Mouse (Mus musculus) ES-Bruce4 (cell line): ENCODE results near the gene Naa35. TPM values are rescaled to one million over a fixed set of nuclear protein-coding genes. Genes with fewer than 3 reads are reported as not detected.

Experiments
- H3K27ac ChIP-seq: 2 replicates; pipeline ENCODE4 v1.5.1; 2012; ENCODE audit warnings: low read length, inconsistent platforms; ENCODE audit not compliant: insufficient read depth
- H3K27me3 ChIP-seq: 2 replicates; pipeline ENCODE4 v1.6.1; 2012; ENCODE audit warnings: mild to moderate bottlenecking, low read length, inconsistent platforms; ENCODE audit not compliant: control insufficient read depth, poor library complexity, insufficient read depth, severe bottlenecking
- H3K36me3 ChIP-seq: 2 replicates; pipeline ENCODE4 v1.6.1; 2012; ENCODE audit warnings: inconsistent platforms, mild to moderate bottlenecking, low read length, moderate library complexity; ENCODE audit not compliant: control insufficient read depth, poor library complexity, insufficient read depth, severe bottlenecking
- H3K4me1 ChIP-seq: one replicate; pipeline ENCODE4 v1.8.1; 2011; ENCODE audit warnings: low read length; ENCODE audit not compliant: control insufficient read depth, insufficient read depth
- H3K4me3 ChIP-seq: 2 replicates; pipeline ENCODE4 v1.5.1; 2011; ENCODE audit warnings: low read depth, mild to moderate bottlenecking, low read length
- H3K9ac ChIP-seq: 2 replicates; pipeline ENCODE4 v1.6.1; 2012; ENCODE audit warnings: low read depth, mild to moderate bottlenecking, inconsistent platforms; ENCODE audit not compliant: poor library complexity, severe bottlenecking
- H3K9me3 ChIP-seq: replicated peaks from 2 replicates; pipeline ENCODE4 v1.6.1; 2012; ENCODE audit warnings: mild to moderate bottlenecking, low read length, inconsistent platforms; ENCODE audit not compliant: control insufficient read depth, poor library complexity, insufficient read depth, severe bottlenecking
- CTCF ChIP-seq: IDR thresholded peaks from one replicate; pipeline ENCODE4 v1.8.1; 2011; ENCODE audit warnings: low read depth, low read length
- EP300 ChIP-seq: IDR thresholded peaks from 2 replicates; pipeline ENCODE4 v1.6.1; 2011; ENCODE audit warnings: low read depth, low read length; ENCODE audit not compliant: insufficient read depth
- POLR2A ChIP-seq: IDR thresholded peaks from one replicate; pipeline ENCODE4 v1.8.1; 2011; ENCODE audit warnings: low read length; ENCODE audit not compliant: insufficient read depth
- polyA plus RNA-seq: library from polyadenylated mRNA; stranded (reverse); fragments of >200 nt; gene quantifications from 2 replicates; pipeline ENCODE4 v1.2.4, GENCODE M21; 2011; ENCODE audit warnings: low read depth; ENCODE audit not compliant: missing spikeins, insufficient read depth, insufficient read length

Gene Naa35
- polyA plus RNA-seq, 1 experiment = 143 TPM

DNA sequence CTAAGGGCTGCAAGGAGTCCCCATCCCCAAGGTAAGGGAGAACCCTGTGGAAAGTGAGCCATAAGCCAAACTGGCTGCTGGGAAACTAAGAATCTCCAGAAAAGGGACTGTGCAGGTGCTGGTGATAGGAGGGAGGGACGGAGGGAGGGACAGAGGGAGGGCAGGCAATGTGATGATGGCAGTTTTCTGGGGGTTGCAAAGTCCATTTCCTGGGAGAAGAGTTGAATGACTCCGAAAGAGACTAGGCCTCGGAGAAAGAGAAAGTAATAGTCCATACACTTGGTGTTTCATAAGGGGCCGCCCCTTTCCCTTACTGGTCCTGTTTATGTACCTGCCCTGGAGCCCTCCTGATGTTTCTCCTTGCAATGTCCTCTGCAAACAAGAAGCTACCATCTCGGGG, 69.4 kb downstream of the Naa35 start:
- no peak overlapping the region for H3K4me3 ChIP-seq
- H3K36me3 ChIP-seq = no peaks in the 10 kb centered on the region
- no peak overlapping the region for H3K9ac ChIP-seq
- TF ChIP-seq EP300 (no peak), CTCF (no peak), POLR2A (no peak)
- peaks cover 21% of the 10 kb centered on the region for H3K4me1 ChIP-seq
- H3K27me3 ChIP-seq = no peaks in the 10 kb centered on the region
- no peaks in the 10 kb centered on the region for H3K9me3 ChIP-seq
- H3K27ac ChIP-seq = no peak overlapping the region

- Histone ChIP-seq H3K4me3 (no peak overlapping the region), H3K9ac (no peak overlapping the region), H3K4me1 (peaks cover 23% of the 10 kb centered on the region), H3K9me3 (no peaks in the 10 kb centered on the region), H3K27me3 (no peaks in the 10 kb centered on the region), H3K36me3 (no peaks in the 10 kb centered on the region), H3K27ac (peak overlapping the region; percentile 97)
- no peak for TF ChIP-seq POLR2A
- peak; percentile 58; the same call in 1 of the 2 replicates for TF ChIP-seq EP300
- no peak for TF ChIP-seq CTCF
These were observed 70.8 kb downstream of the Naa35 start for GRCm38 (mm10) chr13:59655718-59656315.

- peaks cover 24% of the 10 kb centered on the region for H3K4me1 ChIP-seq
- H3K4me3 ChIP-seq = no peak overlapping the region
- no peak for TF ChIP-seq POLR2A
- 0 out of 2 replicates have a peak, but pooled peaks have one; percentile 33 for TF ChIP-seq EP300
- no peak for TF ChIP-seq CTCF
- no peaks in the 10 kb centered on the region for H3K9me3 ChIP-seq
- H3K9ac ChIP-seq = no peak overlapping the region
- H3K27ac ChIP-seq = peak overlapping the region; percentile 97
- no peaks in the 10 kb centered on the region for H3K27me3 ChIP-seq
- H3K36me3 ChIP-seq = no peaks in the 10 kb centered on the region
These were observed 71.3 kb downstream of the Naa35 start for GRCm38 (mm10) chr13:59656316-59656832.

GRCm38 (mm10) chr13:59656975-59657388, 71.9 kb downstream of the Naa35 start:
- H3K4me1 ChIP-seq = peaks cover 26% of the 10 kb centered on the region
- H3K36me3 ChIP-seq = no peaks in the 10 kb centered on the region
- H3K9ac ChIP-seq = no peak overlapping the region
- no peak overlapping the region for H3K4me3 ChIP-seq
- H3K27me3 ChIP-seq = no peaks in the 10 kb centered on the region
- peak overlapping the region; percentile 97 for H3K27ac ChIP-seq
- TF ChIP-seq POLR2A = no peak
- H3K9me3 ChIP-seq = no peaks in the 10 kb centered on the region

DNA sequence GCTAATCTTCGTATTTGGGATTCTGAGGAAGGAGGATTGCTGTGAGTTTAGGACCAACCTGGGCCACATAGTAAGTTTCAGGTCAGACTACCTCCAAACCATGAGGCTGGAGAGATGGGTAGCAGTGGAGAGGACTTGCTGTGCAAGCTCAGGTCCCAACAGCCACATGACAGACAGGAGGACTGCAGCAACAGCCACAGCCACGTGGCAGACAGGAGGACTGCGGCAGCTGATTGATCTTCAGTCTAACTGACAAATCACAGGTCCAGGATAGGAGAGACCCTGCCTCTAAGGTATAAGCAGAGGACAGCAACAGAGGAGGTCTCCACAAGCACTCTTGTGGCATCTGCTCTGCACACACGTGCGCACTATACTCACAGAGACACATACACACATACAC, 72.7 kb downstream of the Naa35 start:
- Histone ChIP-seq H3K36me3 (peaks cover 3% of the 10 kb centered on the region; the same call in 1 of the 2 replicates), H3K27me3 (no peaks in the 10 kb centered on the region), H3K9ac (no peak overlapping the region), H3K4me1 (peaks cover 26% of the 10 kb centered on the region), H3K9me3 (no peaks in the 10 kb centered on the region), H3K4me3 (no peak overlapping the region), H3K27ac (peak overlapping the region; percentile 97)
- TF ChIP-seq POLR2A = no peak
- TF ChIP-seq CTCF = no peak
- no peak for TF ChIP-seq EP300

DNA sequence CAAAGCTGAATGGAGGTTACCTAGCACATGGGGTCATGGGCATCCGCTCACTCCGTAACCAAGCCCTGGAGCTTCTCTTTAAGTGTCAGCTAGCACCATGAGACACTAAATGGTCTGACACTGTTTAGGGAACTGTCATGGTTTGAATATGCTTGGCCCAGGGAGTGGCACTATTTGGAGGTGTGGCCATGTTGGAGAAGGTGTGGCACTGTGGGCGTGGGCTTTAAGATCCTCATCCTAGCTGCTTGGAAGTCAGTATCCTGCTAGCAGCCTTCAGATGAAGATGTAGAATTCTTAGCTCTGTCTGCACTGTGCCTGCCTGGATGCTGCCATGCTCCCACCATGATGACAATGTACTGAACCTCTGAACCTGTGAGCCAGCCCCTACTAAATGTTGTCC, 75.3 kb downstream of the Naa35 start:
- H3K27me3 ChIP-seq = no peaks in the 10 kb centered on the region
- no peak for TF ChIP-seq CTCF
- no peak for TF ChIP-seq EP300
- TF ChIP-seq POLR2A = no peak
- H3K4me3 ChIP-seq = no peak overlapping the region
- H3K9ac ChIP-seq = no peak overlapping the region
- H3K36me3 ChIP-seq = peaks cover 6% of the 10 kb centered on the region; the same call in 1 of the 2 replicates
- H3K27ac ChIP-seq = no peak overlapping the region
- peaks cover 15% of the 10 kb centered on the region for H3K4me1 ChIP-seq
- H3K9me3 ChIP-seq = no peaks in the 10 kb centered on the region
